Mouse (Mus musculus): ENCODE results near the gene Prickle1.

DNA sequence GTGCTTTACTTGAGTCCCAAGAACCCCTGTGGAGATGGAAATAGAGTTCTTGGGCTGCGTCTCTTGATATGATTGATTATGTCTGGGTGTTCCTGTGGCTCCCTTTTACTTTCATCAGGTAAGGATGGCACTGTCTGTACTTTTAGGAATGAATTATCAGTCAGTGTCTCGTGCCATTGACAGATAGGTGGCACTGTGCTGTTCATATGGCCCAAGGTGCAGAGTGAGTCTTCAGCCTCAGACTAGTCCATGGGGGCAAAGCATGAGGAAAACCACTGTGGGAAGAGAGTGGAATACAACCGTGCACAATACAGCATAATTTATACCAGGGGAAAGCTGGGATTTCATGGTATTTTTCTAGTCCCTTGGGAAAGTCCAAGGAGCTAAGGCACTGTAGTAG lies 117.0 kb downstream of the Prickle1 start:
- TF ChIP-seq CTCF (IDR thresholded peaks at IDR 0.05; ENCODE audit: insufficient read depth, low read length) = peak; percentile 23; the same call in 1 of the 2 replicates
- no peak for TF ChIP-seq POLR2A (IDR thresholded peaks at IDR 0.05; ENCODE audit: borderline replicate concordance, extremely low read depth, low read depth, low read length)

All from lung, adult 2 months (tissue).